Mouse (Mus musculus): ENCODE results near the gene Smyd4. TPM values are rescaled to one million over a fixed set of nuclear protein-coding genes. Genes with fewer than 3 reads are reported as not detected.

The Smyd4 gene
- polyA plus RNA-seq, 1 experiment, result 14.7 TPM

- Histone ChIP-seq H3K4me3 (ENCODE audit: insufficient read depth, poor library complexity, severe bottlenecking) (no peak overlapping the region), H3K79me3 (ENCODE audit: low read depth) (peaks cover 8% of the 10 kb centered on the region), H3ac (ENCODE audit: control insufficient read depth, insufficient read length, low read depth) (no peak overlapping the region), H3K79me2 (ENCODE audit: control insufficient read depth, insufficient read depth) (peaks cover 51% of the 10 kb centered on the region), H3K36me3 (ENCODE audit: control insufficient read depth, insufficient read depth) (peaks cover 95% of the 10 kb centered on the region), H3K27me3 (ENCODE audit: control insufficient read depth, insufficient read depth, insufficient read length) (no peaks in the 10 kb centered on the region)
- TF ChIP-seq MAX (IDR thresholded peaks at IDR 0.05) (no peak), CEBPB (IDR thresholded peaks at IDR 0.05; ENCODE audit: low read depth) (no peak), MYOG (IDR thresholded peaks at IDR 0.05; ENCODE audit: control insufficient read depth, extremely low read depth, insufficient read length) (no peak), CTCF (IDR thresholded peaks at IDR 0.05; ENCODE audit: control insufficient read depth, insufficient read depth, insufficient read length) (no peak), USF1 (IDR thresholded peaks at IDR 0.05; ENCODE audit: low read depth) (no peak), MYOD1 (IDR thresholded peaks at IDR 0.05; ENCODE audit: control insufficient read depth, insufficient read length, low read depth) (no peak), FOSL1 (IDR thresholded peaks at IDR 0.05; ENCODE audit: insufficient read depth, low read length, poor library complexity, severe bottlenecking) (no peak)
Observed at GRCm38 (mm10) chr11:75337246-75337645, 11.0 kb upstream of the Smyd4 start.

- Histone ChIP-seq H3K4me3 (ENCODE audit: insufficient read depth, poor library complexity, severe bottlenecking) (no peak overlapping the region), H3ac (ENCODE audit: control insufficient read depth, insufficient read length, low read depth) (no peak overlapping the region), H3K36me3 (ENCODE audit: control insufficient read depth, insufficient read depth) (peaks cover 79% of the 10 kb centered on the region), H3K27me3 (ENCODE audit: control insufficient read depth, insufficient read depth, insufficient read length) (no peaks in the 10 kb centered on the region), H3K79me3 (ENCODE audit: low read depth) (peaks cover 32% of the 10 kb centered on the region), H3K79me2 (ENCODE audit: control insufficient read depth, insufficient read depth) (peaks cover 55% of the 10 kb centered on the region)
- TF ChIP-seq MAX (IDR thresholded peaks at IDR 0.05) (no peak), MYOD1 (IDR thresholded peaks at IDR 0.05; ENCODE audit: control insufficient read depth, insufficient read length, low read depth) (no peak), CTCF (IDR thresholded peaks at IDR 0.05; ENCODE audit: control insufficient read depth, insufficient read depth, insufficient read length) (no peak), USF1 (IDR thresholded peaks at IDR 0.05; ENCODE audit: low read depth) (no peak), MYOG (IDR thresholded peaks at IDR 0.05; ENCODE audit: control insufficient read depth, extremely low read depth, insufficient read length) (no peak), CEBPB (IDR thresholded peaks at IDR 0.05; ENCODE audit: low read depth) (no peak), FOSL1 (IDR thresholded peaks at IDR 0.05; ENCODE audit: insufficient read depth, low read length, poor library complexity, severe bottlenecking) (no peak)
Observed at GRCm38 (mm10) chr11:75340076-75340475, 8.2 kb upstream of the Smyd4 start.

GRCm38 (mm10) chr11:75340698-75341345, 7.4 kb upstream of the Smyd4 start:
- no peak overlapping the region for H3ac ChIP-seq (ENCODE audit: control insufficient read depth, insufficient read length, low read depth)
- no peaks in the 10 kb centered on the region for H3K27me3 ChIP-seq (ENCODE audit: control insufficient read depth, insufficient read depth, insufficient read length)
- peaks cover 39% of the 10 kb centered on the region for H3K79me3 ChIP-seq (ENCODE audit: low read depth)
- H3K4me3 ChIP-seq (ENCODE audit: insufficient read depth, poor library complexity, severe bottlenecking), result no peak overlapping the region
- TF ChIP-seq MYOD1 (IDR thresholded peaks at IDR 0.05; ENCODE audit: control insufficient read depth, insufficient read length, low read depth), result no peak
- TF ChIP-seq USF1 (IDR thresholded peaks at IDR 0.05; ENCODE audit: low read depth), result no peak
- TF ChIP-seq CTCF (IDR thresholded peaks at IDR 0.05; ENCODE audit: control insufficient read depth, insufficient read depth, insufficient read length), result no peak
- TF ChIP-seq MAX (IDR thresholded peaks at IDR 0.05), result no peak
- TF ChIP-seq CEBPB (IDR thresholded peaks at IDR 0.05; ENCODE audit: low read depth), result no peak
- no peak for TF ChIP-seq FOSL1 (IDR thresholded peaks at IDR 0.05; ENCODE audit: insufficient read depth, low read length, poor library complexity, severe bottlenecking)
- TF ChIP-seq MYOG (IDR thresholded peaks at IDR 0.05; ENCODE audit: control insufficient read depth, extremely low read depth, insufficient read length), result no peak
- H3K36me3 ChIP-seq (ENCODE audit: control insufficient read depth, insufficient read depth), result peaks cover 71% of the 10 kb centered on the region
- peaks cover 58% of the 10 kb centered on the region for H3K79me2 ChIP-seq (ENCODE audit: control insufficient read depth, insufficient read depth)

- H3K79me2 ChIP-seq (ENCODE audit: control insufficient read depth, insufficient read depth), result peaks cover 77% of the 10 kb centered on the region
- H3K36me3 ChIP-seq (ENCODE audit: control insufficient read depth, insufficient read depth), result peaks cover 49% of the 10 kb centered on the region
- no peak overlapping the region for H3K4me3 ChIP-seq (ENCODE audit: insufficient read depth, poor library complexity, severe bottlenecking)
- H3K79me3 ChIP-seq (ENCODE audit: low read depth), result peaks cover 59% of the 10 kb centered on the region
- no peak for TF ChIP-seq FOSL1 (IDR thresholded peaks at IDR 0.05; ENCODE audit: insufficient read depth, low read length, poor library complexity, severe bottlenecking)
- no peak for TF ChIP-seq MYOD1 (IDR thresholded peaks at IDR 0.05; ENCODE audit: control insufficient read depth, insufficient read length, low read depth)
- TF ChIP-seq CEBPB (IDR thresholded peaks at IDR 0.05; ENCODE audit: low read depth), result no peak
- no peak for TF ChIP-seq MYOG (IDR thresholded peaks at IDR 0.05; ENCODE audit: control insufficient read depth, extremely low read depth, insufficient read length)
- TF ChIP-seq CTCF (IDR thresholded peaks at IDR 0.05; ENCODE audit: control insufficient read depth, insufficient read depth, insufficient read length), result no peak
- TF ChIP-seq MAX (IDR thresholded peaks at IDR 0.05), result no peak
- TF ChIP-seq USF1 (IDR thresholded peaks at IDR 0.05; ENCODE audit: low read depth), result no peak
- no peaks in the 10 kb centered on the region for H3K27me3 ChIP-seq (ENCODE audit: control insufficient read depth, insufficient read depth, insufficient read length)
- no peak overlapping the region for H3ac ChIP-seq (ENCODE audit: control insufficient read depth, insufficient read length, low read depth)
Observed at GRCm38 (mm10) chr11:75343096-75343495, 5.1 kb upstream of the Smyd4 start.

- Histone ChIP-seq H3K79me3 (ENCODE audit: low read depth) (peaks cover 59% of the 10 kb centered on the region), H3K79me2 (ENCODE audit: control insufficient read depth, insufficient read depth) (peaks cover 78% of the 10 kb centered on the region), H3K27me3 (ENCODE audit: control insufficient read depth, insufficient read depth, insufficient read length) (no peaks in the 10 kb centered on the region), H3K4me3 (ENCODE audit: insufficient read depth, poor library complexity, severe bottlenecking) (no peak overlapping the region), H3ac (ENCODE audit: control insufficient read depth, insufficient read length, low read depth) (no peak overlapping the region), H3K36me3 (ENCODE audit: control insufficient read depth, insufficient read depth) (peaks cover 39% of the 10 kb centered on the region)
- TF ChIP-seq MYOG (IDR thresholded peaks at IDR 0.05; ENCODE audit: control insufficient read depth, extremely low read depth, insufficient read length), result no peak
- TF ChIP-seq CEBPB (IDR thresholded peaks at IDR 0.05; ENCODE audit: low read depth), result no peak
Observed at GRCm38 (mm10) chr11:75344163-75344562, 4.1 kb upstream of the Smyd4 start.

- no peak overlapping the region for H3ac ChIP-seq (ENCODE audit: control insufficient read depth, insufficient read length, low read depth)
- TF ChIP-seq MAX (IDR thresholded peaks at IDR 0.05), result no peak
- peaks cover 78% of the 10 kb centered on the region for H3K79me2 ChIP-seq (ENCODE audit: control insufficient read depth, insufficient read depth)
Observed at GRCm38 (mm10) chr11:75344716-75345115, 3.5 kb upstream of the Smyd4 start.

More at GRCm38 (mm10) chr11:75344716-75345115, 3.5 kb upstream of the Smyd4 start:
- no peaks in the 10 kb centered on the region for H3K27me3 ChIP-seq (ENCODE audit: control insufficient read depth, insufficient read depth, insufficient read length)
- peaks cover 59% of the 10 kb centered on the region for H3K79me3 ChIP-seq (ENCODE audit: low read depth)
- no peak overlapping the region for H3K4me3 ChIP-seq (ENCODE audit: insufficient read depth, poor library complexity, severe bottlenecking)
- peaks cover 33% of the 10 kb centered on the region for H3K36me3 ChIP-seq (ENCODE audit: control insufficient read depth, insufficient read depth)
